Mouse (Mus musculus) ES-E14 (cell line): ENCODE results near the gene Zfp385a. TPM values are rescaled to one million over a fixed set of nuclear protein-coding genes. Genes with fewer than 3 reads are reported as not detected.
A peak's percentile ranks its signal among the peaks of the same experiment; 100 is the strongest.

Experiments used
- DNase-seq: peaks from one replicate; pipeline ENCODE4 v3.0.0-alpha.2; 2013; ENCODE audit warnings: low read depth, low spot score
- H3K27ac ChIP-seq: 2 replicates; pipeline ENCODE4 v1.5.1; 2012; ENCODE audit warnings: low read depth, mild to moderate bottlenecking, low read length, moderate library complexity, mixed read lengths; ENCODE audit not compliant: poor library complexity, insufficient read depth, severe bottlenecking
- H3K36me3 ChIP-seq: 2 replicates; pipeline ENCODE4 v1.6.1; 2012; ENCODE audit warnings: mild to moderate bottlenecking, low read length, moderate library complexity, mixed read lengths; ENCODE audit not compliant: control insufficient read depth, poor library complexity, insufficient read depth, severe bottlenecking
- H3K4me1 ChIP-seq, 2 experiments: fragments of 150-350 bp in 1 of 2; sonication (generic) in 1 of 2; 2 replicates each; pipeline ENCODE4 v1.6.1; 2012; ENCODE audit warnings: low read length in 2 of 2, mild to moderate bottlenecking in 1 of 2, mixed read lengths in 1 of 2; ENCODE audit not compliant: control insufficient read depth in 2 of 2, insufficient read depth in 2 of 2, poor library complexity in 1 of 2
- H3K4me3 ChIP-seq, 2 experiments: fragments of 150-350 bp in 1 of 2; sonication (generic) in 1 of 2; 2 replicates each; pipeline ENCODE4 v1.5.1; 2012; ENCODE audit warnings: low read length in 2 of 2, low read depth in 1 of 2, mild to moderate bottlenecking in 1 of 2, mixed read lengths in 1 of 2; ENCODE audit not compliant: insufficient read depth in 1 of 2, poor library complexity in 1 of 2, severe bottlenecking in 1 of 2
- H3K9ac ChIP-seq: 2 replicates; pipeline ENCODE4 v1.6.1; 2012; ENCODE audit warnings: low read depth, mild to moderate bottlenecking, low read length, mixed read lengths; ENCODE audit not compliant: poor library complexity, insufficient read depth, severe bottlenecking
- H3K9me3 ChIP-seq: fragments of 150-350 bp; sonication (generic); 2 replicates; pipeline ENCODE4 v1.6.1; 2012; ENCODE audit warnings: low read depth, mild to moderate bottlenecking, low read length; ENCODE audit not compliant: control insufficient read depth, insufficient read depth
- CHD2 ChIP-seq: IDR thresholded peaks from 2 replicates; pipeline ENCODE4 v1.6.1; 2014; ENCODE audit warnings: mild to moderate bottlenecking, low read depth, low read length, inconsistent platforms
- HCFC1 ChIP-seq: IDR thresholded peaks from 2 replicates; pipeline ENCODE4 v1.6.1; 2012; ENCODE audit warnings: low read length, inconsistent platforms, borderline replicate concordance; ENCODE audit not compliant: insufficient read depth
- MAFK ChIP-seq: IDR thresholded peaks from 2 replicates; pipeline ENCODE4 v1.6.1; 2014; ENCODE audit warnings: mild to moderate bottlenecking, low read depth, low read length, inconsistent platforms; ENCODE audit not compliant: insufficient read depth
- ZC3H11A ChIP-seq: IDR thresholded peaks from 2 replicates; pipeline ENCODE4 v1.6.1; 2012; ENCODE audit warnings: low read depth, mild to moderate bottlenecking, inconsistent platforms, low read length, borderline replicate concordance
- ZNF384 ChIP-seq: IDR thresholded peaks from 2 replicates; pipeline ENCODE4 v1.6.1; 2012; ENCODE audit warnings: low read depth, low read length, inconsistent platforms
- in situ Hi-C, 2 experiments: fragments of 600-800 bp; cut with MboI; formaldehyde crosslinking; loops; one replicate each; pipeline ENCODE4 v1.15.1; 2025; ENCODE audit warnings: low sequenced_read_pairs in 2 of 2, inconsistent platforms in 1 of 2; ENCODE audit not compliant: unreplicated experiment in 2 of 2
- total RNA-seq: library from RNA; depleted of rRNA; stranded (reverse); fragments of 300-350 nt; gene quantifications from 2 replicates; pipeline ENCODE4 v1.2.3, GENCODE M21; 2012

The Zfp385a gene
- total RNA-seq, 1 experiment: 5.9 TPM

- peaks cover 6 to 8% of the 10 kb centered on the region in 2 experiments; a peak in 3 of 4 replicates for H3K4me1 ChIP-seq
- peak overlapping the region; percentile 27 to 36; a peak in 3 of 4 replicates for H3K4me3 ChIP-seq
- no peak for DNase-seq
- H3K36me3 ChIP-seq: no peaks in the 10 kb centered on the region
- no peaks in the 10 kb centered on the region for H3K9me3 ChIP-seq
- TF ChIP-seq CHD2: no peak
- no peak for TF ChIP-seq HCFC1
- TF ChIP-seq ZNF384: no peak
- TF ChIP-seq MAFK: no peak
- TF ChIP-seq ZC3H11A: no peak
- in situ Hi-C loops: loop anchor here in 1 of 2 experiments (25.0 kb wide), 1 partner anchor 321 kb away; the partner anchor contains the start of genes Hoxc6, Hoxc8 and Hoxc9
- H3K27ac ChIP-seq: no peak overlapping the region
- peak overlapping the region; percentile 9 for H3K9ac ChIP-seq
Measured at GRCm38 (mm10) chr15:103308056-103308875, 31.6 kb downstream of the Zfp385a start.

- peaks cover 6 to 8% of the 10 kb centered on the region in 2 experiments; a peak in 3 of 4 replicates for H3K4me1 ChIP-seq
- no peak overlapping the region for H3K4me3 ChIP-seq
- H3K9me3 ChIP-seq: no peaks in the 10 kb centered on the region
- H3K36me3 ChIP-seq: no peaks in the 10 kb centered on the region
- TF ChIP-seq ZC3H11A (peak; percentile 54; the same call in 1 of the 2 replicates), MAFK (no peak)
- in situ Hi-C loops: loop anchor here in 1 of 2 experiments (25.0 kb wide), 1 partner anchor 320 kb away; the partner anchor contains the start of genes Hoxc6, Hoxc8 and Hoxc9
- no peak overlapping the region for H3K9ac ChIP-seq
- peak; percentile 97 for DNase-seq
- no peak overlapping the region for H3K27ac ChIP-seq
Measured at GRCm38 (mm10) chr15:103307125-103307524, 32.8 kb downstream of the Zfp385a start.

- in situ Hi-C loops: loop anchor here in 1 of 2 experiments (25.0 kb wide), 1 partner anchor 319 kb away; the partner anchor contains the start of genes Hoxc6, Hoxc8 and Hoxc9
- no peak for DNase-seq
Measured at GRCm38 (mm10) chr15:103305792-103306645, 33.9 kb downstream of the Zfp385a start.

GRCm38 (mm10) chr15:103305070-103305678 is 34.7 kb downstream of the Zfp385a start:
- in situ Hi-C loops: loop anchor here in 1 of 2 experiments (25.0 kb wide), 1 partner anchor 318 kb away; the partner anchor contains the start of genes Hoxc6, Hoxc8 and Hoxc9
- H3K9ac ChIP-seq: peak overlapping the region; percentile 34
- peak; percentile 93 for DNase-seq
- H3K4me3 ChIP-seq: peak overlapping the region; percentile 68 to 77
- H3K9me3 ChIP-seq: no peaks in the 10 kb centered on the region; the same call in 1 of the 2 replicates
- H3K36me3 ChIP-seq: no peaks in the 10 kb centered on the region
- H3K4me1 ChIP-seq: peaks cover 6 to 24% of the 10 kb centered on the region in 2 experiments; a peak in 3 of 4 replicates
- TF ChIP-seq HCFC1 (no peak; the same call in 1 of the 2 replicates), MAFK (no peak), ZNF384 (no peak), CHD2 (peak; percentile 95), ZC3H11A (no peak)
- no peak overlapping the region for H3K27ac ChIP-seq

More at GRCm38 (mm10) chr15:103305792-103306645, 33.9 kb downstream of the Zfp385a start:
- no peak overlapping the region for H3K27ac ChIP-seq
- peaks cover 6 to 17% of the 10 kb centered on the region in 2 experiments; a peak in 3 of 4 replicates for H3K4me1 ChIP-seq
- peak overlapping the region; percentile 61 to 63; a peak in 3 of 4 replicates for H3K4me3 ChIP-seq
- no peaks in the 10 kb centered on the region for H3K36me3 ChIP-seq
- H3K9me3 ChIP-seq: no peaks in the 10 kb centered on the region; the same call in 1 of the 2 replicates
- H3K9ac ChIP-seq: no peak overlapping the region
- no peak for TF ChIP-seq CHD2
- TF ChIP-seq MAFK: no peak
- no peak for TF ChIP-seq ZC3H11A
- no peak for TF ChIP-seq ZNF384
- no peak for TF ChIP-seq HCFC1
